Mouse (Mus musculus) lung, postnatal 4 days (tissue): ENCODE measurements around the gene Riox2.

Experiments used
- DNase-seq, 2 experiments: peaks; one replicate each; pipeline ENCODE4 v3.0.0; 2021

Gene Riox2

DNA sequence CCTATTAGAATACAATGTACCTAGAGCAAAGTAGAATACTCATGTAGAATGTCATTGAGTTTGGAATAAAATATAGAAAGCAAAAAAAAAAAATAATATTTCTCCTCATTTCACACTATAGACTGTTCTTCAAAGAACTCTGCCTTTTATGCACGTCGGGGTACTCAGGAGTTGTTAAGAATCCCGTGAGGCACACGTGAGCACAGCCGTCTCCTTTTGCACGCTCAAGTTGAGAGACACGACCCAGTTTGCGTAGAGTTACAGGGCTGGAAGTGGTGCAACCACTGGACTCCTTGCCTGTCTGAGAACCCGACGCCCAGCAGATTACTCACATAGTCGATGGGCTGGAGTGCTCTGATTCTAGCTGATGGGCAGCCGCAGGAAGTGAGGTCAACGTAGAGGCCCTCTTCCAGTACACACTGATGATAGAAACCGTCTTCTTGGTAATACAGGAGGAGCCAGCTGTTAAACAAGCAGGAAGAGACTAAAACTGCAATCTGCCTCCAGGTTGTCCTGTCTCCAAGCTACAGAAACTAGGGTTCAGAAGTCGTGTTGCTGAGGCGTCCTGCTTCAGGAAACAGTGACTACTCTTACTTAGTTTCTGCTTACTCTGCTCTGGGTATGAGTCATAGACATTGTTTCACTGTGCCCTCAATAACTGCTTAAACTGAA, 50.3 kb downstream of the Riox2 start:
- DNase-seq = no peak

DNA sequence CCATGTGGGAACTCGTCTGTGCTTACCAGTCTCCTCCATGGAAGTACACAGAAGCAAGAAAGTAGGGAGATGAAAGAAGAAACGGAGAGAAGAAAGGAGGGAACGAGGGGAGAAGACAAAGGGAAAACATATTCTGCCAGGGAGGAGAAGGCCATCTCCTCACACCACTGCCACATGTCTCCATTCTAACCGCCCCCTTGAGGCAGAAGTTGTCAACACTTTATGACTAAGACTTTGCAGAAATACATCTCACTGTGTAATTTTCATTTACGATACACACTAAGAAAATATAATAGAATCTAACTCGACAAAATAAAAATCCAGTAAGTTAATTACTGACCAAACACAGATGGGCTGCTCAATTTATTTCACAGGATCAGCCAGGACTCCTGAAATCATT, 55.4 kb downstream of the Riox2 start:
- no peak for DNase-seq

DNA sequence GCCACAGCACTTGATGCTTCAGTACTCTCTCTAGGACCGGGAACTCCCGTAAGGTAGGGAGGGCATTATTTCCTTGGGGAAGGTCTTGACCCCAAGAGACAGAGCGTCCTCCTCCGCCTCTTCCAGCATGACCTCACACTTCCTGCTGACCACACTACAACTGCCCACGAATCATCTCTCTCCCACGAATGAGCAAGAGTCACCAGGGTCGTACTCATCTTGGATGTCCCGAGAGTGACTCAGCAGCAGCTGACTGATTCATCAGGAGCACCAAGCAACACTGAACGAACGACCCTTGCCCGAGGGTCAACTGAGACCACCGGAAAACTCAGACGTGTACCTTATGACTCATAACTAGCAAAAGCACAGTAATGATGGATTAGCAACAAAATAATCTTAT, 58.0 kb downstream of the Riox2 start:
- no peak for DNase-seq

DNA sequence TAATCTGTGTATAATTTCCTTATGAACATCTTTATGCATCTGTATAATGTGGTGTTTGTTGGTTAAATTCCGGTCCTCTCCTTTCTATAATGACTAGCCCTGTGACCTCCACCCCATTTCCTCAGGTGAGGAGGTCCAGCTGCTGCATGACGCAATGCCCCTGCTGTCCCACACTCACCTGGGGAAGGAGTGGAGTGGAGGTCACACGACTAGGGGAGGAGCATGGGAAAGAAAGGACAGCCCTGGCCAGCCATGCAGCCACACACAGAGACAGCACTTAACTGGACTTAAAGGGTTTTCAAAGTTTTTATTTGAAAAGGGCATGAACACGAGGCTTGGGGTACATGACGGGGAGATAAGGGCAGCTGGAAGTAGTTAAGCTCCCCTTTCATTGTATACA, 59.7 kb downstream of the Riox2 start:
- DNase-seq = no peak

DNA sequence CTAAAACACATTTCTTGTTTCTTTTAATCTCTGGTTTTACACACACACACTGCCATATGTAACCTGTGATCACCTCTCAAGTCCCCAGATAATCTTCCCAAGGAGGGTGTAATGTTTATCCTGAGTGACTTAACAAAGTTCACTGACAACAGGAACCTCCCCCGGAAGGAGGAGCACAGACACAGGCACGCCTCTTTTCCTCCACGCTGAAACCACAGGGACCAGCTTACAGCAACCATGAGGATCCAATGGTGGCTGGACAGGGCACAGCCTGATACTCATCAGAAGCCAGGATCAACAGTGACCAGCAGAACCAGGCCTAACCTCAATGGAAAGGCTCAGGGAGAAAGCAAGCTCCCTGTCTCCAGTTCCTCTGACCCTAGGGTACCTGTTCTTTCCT, 61.0 kb downstream of the Riox2 start:
- no peak for DNase-seq

DNA sequence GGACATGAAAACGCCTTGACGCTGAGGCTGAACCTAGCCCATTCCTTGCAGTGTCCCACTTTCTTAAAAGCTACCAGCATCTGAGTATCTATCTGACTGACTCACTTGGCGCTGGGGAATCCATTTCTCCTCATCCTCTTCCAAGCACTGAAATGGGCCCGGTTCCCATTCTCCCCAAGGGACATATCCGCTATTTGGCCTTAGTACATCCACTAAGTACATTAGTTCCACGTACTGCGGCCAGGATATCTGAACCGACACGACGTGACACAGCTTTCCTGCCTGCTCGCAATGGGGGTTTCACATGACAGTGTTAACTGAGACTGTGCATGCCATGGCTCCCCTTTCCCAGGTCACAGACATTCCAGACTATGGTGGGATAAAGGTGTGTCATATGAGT, 62.8 kb downstream of the Riox2 start:
- no peak for DNase-seq

DNA sequence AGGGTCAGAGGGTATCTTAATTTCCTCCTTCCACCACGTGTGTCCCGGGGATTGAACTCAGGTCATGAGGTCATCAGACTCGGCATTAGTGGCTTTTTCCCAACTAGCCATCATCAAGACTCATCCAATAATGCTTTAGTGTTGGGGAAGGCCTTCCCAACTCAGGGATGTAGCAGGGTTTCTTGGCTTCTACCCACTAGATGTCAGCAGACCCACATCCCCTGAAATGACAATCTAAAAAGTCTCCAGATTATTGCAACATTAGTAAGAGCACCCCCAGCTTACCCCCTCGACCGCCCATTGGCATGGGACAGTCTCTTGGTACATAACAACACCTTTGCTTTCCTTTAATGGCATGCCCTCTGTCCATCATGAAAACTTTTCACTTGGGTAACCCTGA, 64.1 kb downstream of the Riox2 start:
- DNase-seq = no peak

DNA sequence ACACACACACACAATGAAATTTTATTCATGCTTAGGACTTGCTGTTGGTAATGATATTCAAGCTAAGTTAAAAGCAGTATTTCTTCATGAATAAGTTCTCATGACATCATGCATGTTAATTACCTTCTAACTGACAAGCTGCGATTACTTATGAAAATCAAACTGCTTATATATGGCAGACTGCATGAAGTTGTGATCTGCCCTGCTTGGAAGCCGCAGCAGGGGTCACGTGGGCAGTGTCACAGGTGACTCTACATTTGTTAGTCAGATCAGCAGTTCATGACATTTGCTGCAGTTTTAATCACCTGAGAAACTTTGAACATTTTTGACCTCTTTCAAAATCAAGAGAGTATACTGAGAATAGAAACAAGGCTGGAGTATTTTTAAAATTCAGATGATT, 69.4 kb downstream of the Riox2 start:
- DNase-seq = no peak

DNA sequence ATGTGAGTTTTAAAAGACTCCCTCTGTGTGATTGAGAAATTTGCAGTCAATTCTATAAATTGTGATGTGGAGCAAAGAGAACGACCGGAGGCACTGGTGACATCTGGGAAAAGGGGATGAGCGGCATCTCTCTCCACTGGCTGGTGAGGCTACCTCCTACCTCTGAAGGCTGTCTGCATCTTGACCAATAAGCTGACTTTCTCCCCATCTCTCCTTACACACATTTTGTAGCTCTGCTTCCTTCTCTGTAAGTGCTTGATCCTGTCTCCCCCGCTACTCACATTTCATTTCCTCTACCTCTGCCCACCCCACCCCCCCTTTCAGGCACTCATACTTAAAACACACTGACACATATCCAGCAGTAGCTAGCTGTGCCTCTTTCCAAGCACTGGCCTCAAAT, 69.8 kb downstream of the Riox2 start:
- no peak for DNase-seq
